Mouse (Mus musculus): ENCODE results near the gene Sfn.

GRCm38 (mm10) chr4:133609719-133610118 is 7.8 kb upstream of the Sfn start:
- TF ChIP-seq CTCF (IDR thresholded peaks at IDR 0.05; ENCODE audit: borderline replicate concordance, extremely low read depth, insufficient read depth, insufficient read length): peak; percentile 86
- no peak for TF ChIP-seq POLR2A (IDR thresholded peaks at IDR 0.05; ENCODE audit: borderline replicate concordance, extremely low read depth, insufficient read depth, insufficient read length, poor library complexity, severe bottlenecking)
